Mouse (Mus musculus) heart, postnatal 4 days (tissue): ENCODE data around the gene Ppp4r1. TPM values are rescaled to one million over a fixed set of nuclear protein-coding genes. Genes with fewer than 3 reads are reported as not detected.

Source experiments
- DNase-seq: peaks from one replicate; pipeline ENCODE4 v3.0.0; 2021
- total RNA-seq, 2 experiments: library from RNA; stranded (reverse); gene quantifications; 2 replicates each; pipeline ENCODE4 v1.2.3; 2021

Gene Ppp4r1
- total RNA-seq, 2 experiments from 2014 or later: 79.8 to 83.0 TPM

DNA sequence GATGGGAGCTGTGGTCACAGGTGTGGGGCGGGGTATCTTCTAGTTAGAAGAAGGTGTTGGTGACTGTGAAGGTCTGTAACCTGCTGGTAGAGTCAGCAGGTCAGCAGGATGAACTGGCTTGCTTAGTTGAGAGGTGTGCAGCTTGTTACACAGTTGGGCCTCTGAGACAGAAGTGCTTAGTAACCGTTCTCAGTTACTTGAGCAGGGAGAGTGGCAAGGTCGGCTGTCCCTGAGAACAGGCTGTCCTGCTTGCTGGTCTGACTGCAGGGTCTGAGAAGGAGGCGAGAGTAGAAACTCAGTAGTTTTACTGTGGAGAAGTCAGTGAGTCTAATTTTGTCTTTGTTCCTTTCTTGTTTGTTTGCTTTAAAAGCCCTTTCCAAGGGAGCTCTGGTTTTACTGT is 23.6 kb downstream of the Ppp4r1 start:
- no peak for DNase-seq

GRCm38 (mm10) chr17:65806416-65806815 is 24.0 kb downstream of the Ppp4r1 start:
- no peak for DNase-seq

- no peak for DNase-seq
Observed at GRCm38 (mm10) chr17:65811032-65811431, 28.7 kb downstream of the Ppp4r1 start.

- no peak for DNase-seq
Observed at GRCm38 (mm10) chr17:65813763-65814162, 31.4 kb downstream of the Ppp4r1 start.

DNA sequence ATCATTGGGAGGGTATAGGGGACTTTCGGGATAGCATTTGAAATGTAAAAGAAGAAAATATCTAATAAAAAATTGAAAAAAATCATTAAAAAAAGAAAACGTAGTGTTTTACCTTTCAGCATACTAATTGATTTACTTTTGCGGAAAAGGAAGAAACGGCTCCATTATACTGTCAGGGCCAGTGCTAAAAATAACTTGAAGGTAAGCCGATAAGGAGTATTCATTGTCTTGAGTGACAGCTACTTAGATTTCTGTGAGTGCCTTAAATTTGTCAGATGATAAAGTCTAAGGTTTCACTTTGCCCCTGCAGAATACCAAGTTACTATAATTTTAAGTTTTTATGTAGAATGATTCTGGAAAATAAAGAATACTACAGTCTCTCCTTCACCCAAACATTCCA is 37.8 kb downstream of the Ppp4r1 start:
- DNase-seq: no peak

DNA sequence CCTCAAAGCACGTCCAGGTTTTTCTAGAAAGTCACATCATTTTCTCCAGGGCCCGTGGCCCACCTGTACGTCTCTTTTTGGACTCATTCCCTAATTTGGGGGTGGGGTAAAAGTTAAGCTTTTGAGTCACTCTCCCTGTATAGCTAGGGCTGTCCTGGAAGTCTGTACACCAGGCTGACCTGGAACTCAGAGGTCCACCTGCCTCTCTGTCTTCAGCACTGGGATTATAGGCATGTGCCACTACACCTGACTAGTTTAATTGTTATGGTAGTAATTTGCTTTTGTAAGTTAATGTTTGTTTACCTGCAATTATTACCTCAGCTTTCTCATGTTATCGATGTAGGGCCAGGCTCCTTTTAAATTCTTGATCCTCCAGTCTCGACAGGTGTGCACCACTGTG is 40.0 kb downstream of the Ppp4r1 start:
- no peak for DNase-seq

DNA sequence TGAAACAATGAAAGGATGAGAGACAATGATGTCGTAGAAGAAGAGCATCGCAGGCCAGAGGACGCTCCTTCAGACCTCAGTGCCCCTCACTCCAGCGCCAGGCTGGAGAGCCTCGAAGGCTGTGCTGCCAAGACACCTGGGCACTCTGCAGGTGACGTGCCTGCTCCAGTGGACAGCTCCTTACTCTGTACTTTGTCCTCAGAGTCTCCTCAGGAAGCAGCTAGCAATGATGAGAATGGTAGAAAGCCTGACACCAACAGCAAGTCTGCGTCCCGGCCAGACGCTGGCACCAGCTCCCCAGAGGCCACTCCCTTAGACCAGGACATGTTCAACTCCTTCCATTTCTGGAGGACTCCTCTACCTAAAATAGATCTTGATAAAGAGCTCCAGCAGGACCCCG is 41.9 kb downstream of the Ppp4r1 start:
- no peak for DNase-seq

- no peak for DNase-seq
Observed at GRCm38 (mm10) chr17:65826257-65826656, 43.9 kb downstream of the Ppp4r1 start.

DNA sequence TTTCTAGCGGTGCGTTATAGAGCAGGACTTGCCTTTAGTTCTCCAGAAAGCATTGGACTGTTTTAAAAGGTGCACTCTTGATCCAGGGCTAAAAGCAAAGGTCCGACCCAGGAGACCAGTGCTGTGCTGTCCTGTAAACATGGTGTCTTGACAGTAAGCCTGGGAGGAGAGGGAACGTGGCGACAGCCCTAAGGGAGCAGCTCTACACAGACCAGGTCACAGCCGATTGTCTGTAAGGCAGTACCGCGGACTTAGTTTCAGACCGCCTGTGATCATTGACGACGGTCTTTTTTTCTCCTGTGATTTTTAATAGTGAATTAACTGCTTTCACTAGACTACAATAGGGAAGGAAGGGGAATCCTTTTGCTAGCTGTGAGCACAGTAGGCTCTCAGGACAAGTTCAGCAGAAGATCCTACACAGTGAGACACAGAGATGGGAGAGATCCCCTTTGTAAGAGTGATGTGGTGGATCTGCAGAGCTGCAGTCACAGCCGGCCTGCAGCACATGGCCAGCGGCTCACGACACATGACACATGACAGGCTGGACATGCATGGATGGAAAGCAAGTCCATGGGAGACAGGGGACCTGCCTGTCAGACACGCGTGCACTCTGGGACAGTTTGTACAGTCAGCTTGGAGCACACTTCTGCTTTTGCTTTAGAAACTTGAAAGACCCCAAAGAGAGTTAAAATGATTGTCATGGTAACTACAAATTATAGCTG is 44.9 kb downstream of the Ppp4r1 start:
- no peak for DNase-seq

DNA sequence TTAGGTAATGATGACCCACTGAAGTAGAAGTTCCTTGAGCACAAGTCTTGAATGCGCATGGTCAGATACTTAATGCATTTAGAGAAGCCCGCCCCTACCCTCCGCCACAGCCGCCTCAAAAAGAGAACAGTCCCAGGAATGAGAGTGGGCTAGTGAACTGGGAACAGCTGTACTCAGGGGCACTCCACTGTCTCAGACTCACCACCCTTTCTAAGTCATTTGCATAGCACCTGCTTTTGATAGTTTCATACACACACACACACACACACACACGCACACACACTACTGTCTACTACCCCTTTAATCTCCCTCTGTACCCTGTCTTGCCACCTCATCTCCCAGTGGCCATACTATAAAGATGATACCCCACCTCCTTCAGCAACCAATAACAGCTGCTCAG is 45.5 kb downstream of the Ppp4r1 start:
- DNase-seq: no peak

DNA sequence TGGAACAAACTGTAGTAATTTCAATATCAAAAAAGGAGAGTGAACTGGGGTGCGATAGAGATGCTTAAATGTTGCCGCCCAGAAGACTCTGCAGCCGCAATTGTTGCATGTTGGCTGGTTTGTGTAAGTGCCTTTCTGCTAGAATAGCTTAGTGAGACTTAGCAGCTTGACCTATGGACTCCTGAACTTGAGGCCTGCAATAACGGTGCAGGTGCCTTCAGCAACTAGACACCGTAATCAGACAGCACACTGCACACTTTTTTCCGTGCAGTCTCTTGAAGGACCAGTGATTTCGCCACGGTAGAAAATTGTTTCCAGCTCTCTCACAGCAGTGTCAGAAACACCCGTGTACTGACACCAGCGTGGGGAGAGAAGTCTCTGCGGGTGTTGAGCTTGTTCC is 46.6 kb downstream of the Ppp4r1 start:
- DNase-seq: no peak

DNA sequence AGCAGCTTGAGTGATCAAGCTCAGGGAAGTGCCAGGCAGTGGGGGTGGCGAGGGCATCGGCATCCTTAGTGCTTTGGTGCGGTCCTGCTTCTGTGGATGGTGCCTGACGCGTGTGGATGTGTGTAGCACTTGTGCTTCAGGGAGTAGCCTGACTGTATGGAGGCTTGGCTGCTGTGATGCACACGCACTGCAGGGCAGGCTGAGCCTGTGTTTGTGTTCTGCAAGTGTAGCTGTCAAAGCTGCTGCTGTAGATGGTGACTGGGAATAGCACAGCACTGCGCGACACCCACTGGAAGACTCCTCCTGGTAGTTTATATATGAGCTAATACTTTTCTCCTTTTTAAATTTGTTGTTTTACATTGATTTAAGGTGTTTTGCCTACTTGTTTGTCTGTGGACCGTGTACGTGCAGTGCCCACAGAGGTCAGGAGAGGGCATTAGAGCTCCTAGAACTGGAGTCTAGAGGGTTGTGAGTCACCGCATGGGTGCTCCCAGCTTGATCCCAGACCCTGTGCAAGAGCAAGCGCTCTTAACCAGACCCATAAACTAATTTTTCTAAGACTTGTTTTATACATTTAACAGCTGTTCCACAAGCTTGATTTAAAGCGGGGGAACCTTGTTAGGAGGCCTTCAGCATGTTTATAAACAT is 48.0 kb downstream of the Ppp4r1 start:
- DNase-seq: peak; percentile 3

DNA sequence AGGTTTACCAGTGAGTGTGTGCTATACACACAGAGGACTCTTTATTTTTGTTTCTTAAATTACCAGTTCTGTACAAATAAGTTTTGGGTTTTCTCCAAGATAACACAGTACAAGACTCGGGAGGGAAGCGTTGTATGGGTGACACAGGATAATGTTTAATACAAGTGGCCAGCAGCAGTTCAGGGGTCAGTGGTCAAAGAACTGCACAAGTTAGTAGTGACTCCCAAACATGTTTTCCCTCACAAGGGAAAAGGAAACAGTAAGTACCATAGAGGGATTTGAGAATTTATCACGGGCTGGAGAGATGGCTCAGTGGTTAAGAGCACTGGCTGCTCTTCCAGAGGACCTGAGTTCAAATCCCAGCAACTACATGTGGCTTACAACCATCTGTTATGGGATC is 51.5 kb downstream of the Ppp4r1 start:
- DNase-seq: no peak

- DNase-seq: no peak
Observed at GRCm38 (mm10) chr17:65836746-65837145, 54.4 kb downstream of the Ppp4r1 start.

DNA sequence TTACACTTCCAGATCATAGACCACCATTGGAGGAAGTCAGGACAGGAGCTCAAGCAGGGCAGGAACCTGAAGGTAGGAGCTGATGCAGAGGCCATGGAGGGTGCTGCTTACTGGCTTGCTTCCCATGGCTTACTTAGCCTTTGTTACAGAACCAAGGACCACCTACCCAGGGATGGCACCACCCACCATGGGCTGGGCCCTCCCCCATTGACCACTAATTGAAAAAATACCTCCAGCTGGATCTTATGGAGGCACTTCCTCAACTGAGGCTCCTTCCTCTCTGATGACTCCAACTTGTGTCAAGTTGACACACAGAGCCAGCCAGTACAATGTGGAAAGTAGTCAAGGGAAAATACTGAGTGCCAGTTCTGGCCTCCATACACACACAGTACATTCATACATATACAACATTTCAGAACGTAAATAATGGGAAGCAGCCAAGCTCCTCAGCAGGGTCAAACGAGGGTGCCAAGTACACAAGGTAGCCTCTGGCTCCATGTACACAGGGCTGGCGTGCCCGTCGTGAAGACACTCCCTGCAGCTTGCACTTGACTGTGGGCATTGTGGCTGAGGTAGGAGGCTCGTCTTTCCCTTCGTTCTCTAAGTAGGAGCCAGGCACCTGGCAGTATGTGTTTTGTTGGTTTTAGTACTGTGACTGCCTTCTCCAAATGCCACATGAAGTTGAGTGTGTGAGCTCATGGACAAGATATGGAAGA is 57.3 kb downstream of the Ppp4r1 start:
- DNase-seq: no peak

DNA sequence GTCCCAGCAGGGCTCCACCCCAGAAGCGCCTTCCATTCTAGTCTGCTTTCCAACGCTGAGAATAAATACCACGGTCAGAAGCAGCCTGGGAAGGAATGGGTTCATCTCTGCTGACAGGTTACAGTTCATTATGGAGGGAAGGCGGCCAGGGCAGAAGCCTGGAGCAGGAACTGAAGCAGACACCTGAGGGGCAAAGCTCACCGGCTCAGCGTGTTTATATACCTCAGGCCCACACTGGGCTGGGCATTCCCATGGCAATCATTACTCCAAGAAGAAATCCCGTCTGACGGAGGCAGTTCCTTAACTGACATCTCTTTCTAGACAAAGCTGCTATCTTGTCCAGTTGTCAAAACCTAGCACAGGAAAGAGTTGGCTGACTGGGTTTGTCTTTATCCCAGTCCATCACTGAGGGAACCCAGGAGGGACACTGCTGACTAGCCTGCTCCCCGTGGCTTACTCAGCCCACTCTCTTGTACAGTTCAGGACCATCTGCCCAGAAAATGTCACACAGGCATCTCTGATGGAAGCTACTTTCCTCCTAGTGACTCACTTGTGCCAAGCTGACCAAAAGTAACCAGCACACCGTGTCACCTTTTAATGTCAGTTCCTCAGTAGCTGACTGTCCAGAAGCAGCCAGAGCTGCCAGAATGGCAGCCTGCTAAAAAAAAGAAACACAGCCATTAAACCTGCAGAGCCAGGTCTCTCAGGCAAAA is 60.5 kb downstream of the Ppp4r1 start:
- DNase-seq: no peak

DNA sequence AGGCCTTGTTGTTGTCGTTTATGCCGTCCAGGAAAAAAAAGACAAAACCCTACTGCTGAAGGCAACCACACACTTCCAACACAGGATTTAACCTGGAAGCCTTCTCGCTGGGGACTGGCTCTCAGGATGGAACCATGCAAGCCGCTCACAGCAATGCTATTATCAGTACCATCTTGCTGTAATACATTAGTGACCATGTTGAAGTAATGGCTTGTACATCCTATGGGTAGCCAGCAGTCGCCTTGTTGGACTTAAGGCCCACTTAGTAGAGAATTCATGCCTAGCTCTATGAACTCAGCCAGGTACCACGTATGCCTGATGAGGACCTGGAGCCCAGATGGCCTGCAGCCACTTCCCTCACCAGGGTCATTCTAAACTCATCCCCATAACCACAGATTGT is 63.0 kb downstream of the Ppp4r1 start:
- DNase-seq: no peak

GRCm38 (mm10) chr17:65847694-65848449 is 65.5 kb downstream of the Ppp4r1 start:
- DNase-seq: no peak

DNA sequence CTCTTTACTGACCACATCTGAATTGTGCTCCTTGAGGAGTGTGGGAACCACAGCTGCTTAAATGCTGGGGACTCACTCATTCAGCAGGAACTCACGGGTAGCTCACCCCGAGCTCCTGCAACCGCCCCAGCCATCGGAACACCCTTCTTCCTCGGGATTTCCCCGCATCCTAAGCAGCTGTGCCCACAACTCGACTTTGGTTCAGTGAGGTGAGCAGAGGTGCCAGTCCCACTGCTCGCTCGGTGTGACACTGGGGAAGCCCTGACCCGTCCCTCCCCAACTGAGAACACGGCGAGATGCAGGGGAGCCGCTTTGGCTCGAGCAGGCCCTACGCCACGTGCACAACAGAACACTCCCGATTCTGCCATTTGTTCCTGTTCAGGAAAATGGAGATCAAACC is 68.1 kb downstream of the Ppp4r1 start:
- no peak for DNase-seq

GRCm38 (mm10) chr17:65851749-65852148 is 69.4 kb downstream of the Ppp4r1 start:
- DNase-seq: no peak

GRCm38 (mm10) chr17:65853326-65853725 is 71.0 kb downstream of the Ppp4r1 start:
- no peak for DNase-seq

GRCm38 (mm10) chr17:65854006-65854405 is 71.6 kb downstream of the Ppp4r1 start:
- no peak for DNase-seq
